Mouse (Mus musculus): ENCODE measurements around the gene Id3.
A peak's percentile ranks its signal among the peaks of the same experiment; 100 is the strongest.
"Not testable (repeated sequence)": the region's sequence is repeated elsewhere in the genome, so short reads cannot be mapped to it uniquely, and the experiment has no call there.

Gene Id3

DNA sequence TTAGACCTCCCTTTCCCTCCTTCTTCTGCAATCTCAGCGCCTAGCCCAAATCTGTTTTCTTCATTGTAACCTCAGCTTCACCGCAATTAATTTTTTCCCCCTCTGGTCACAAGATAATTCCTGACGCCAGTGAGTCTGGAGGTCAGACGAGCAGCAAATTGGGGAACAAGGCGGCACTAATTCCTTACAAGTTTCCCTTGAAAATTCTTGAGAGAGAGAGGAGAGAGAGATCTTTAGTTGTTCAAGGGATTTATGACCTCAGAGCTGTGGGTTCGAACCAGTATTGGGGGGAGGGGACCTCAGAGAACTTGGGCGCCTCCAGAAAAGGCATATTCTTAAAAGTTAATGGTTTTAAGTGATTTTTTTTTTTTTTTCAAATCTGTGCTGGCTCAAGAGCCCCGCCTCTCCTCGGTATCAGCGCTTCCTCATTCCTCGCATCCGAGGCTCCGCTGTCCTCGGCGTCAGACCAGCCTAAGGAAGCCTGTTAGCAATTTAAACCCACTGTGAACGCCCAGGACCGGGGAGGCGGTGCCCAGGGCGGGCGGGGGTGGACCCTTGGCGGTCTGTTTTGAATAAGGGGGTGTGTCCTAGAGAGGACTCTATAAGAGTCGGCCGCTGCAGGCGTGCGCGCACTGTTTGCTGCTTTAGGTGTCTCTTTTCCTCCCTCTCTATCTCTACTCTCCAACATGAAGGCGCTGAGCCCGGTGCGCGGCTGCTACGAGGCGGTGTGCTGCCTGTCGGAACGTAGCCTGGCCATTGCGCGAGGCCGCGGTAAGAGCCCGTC is at the start of gene Id3:
Gene Id3, plus strand, starts transcription at position 305 of the 784 bp plus-strand sequence.
- DNase-seq = peak; percentile 98

DNA sequence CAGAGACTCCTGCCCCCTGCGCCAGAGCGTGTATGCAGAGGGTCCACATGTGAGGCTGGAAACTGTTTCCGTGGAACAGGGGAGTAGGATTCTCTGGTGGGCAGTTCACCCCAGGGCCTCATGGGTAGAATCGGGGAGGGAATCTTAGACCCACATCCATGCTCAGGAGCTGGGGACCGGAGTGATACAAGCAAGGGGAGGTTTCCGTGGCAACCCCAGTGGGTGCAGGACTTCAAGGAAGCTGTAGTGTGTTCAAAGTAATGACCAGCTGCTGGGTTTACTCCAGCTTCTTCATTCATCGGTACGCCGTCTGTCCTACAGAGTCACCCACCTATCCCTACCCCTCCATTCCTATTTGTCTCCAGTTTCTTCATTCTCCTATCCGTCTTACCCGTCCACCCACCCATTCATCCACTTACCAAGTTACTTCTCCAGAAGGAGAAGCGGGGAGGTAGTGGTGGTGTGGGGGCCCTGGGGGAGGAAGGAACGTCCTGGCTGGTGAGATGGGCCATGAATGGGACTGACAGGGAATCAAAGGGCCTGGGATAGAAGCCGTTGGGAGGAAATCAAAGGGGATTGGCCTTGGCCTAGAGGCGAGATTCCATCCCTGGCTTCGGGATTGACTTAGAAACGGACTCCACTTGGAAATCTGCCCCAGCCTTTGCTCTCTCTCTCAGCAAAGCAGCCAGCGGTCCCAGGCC is 48.6 kb upstream of the Id3 start:
- DNase-seq = peak; percentile 69

DNA sequence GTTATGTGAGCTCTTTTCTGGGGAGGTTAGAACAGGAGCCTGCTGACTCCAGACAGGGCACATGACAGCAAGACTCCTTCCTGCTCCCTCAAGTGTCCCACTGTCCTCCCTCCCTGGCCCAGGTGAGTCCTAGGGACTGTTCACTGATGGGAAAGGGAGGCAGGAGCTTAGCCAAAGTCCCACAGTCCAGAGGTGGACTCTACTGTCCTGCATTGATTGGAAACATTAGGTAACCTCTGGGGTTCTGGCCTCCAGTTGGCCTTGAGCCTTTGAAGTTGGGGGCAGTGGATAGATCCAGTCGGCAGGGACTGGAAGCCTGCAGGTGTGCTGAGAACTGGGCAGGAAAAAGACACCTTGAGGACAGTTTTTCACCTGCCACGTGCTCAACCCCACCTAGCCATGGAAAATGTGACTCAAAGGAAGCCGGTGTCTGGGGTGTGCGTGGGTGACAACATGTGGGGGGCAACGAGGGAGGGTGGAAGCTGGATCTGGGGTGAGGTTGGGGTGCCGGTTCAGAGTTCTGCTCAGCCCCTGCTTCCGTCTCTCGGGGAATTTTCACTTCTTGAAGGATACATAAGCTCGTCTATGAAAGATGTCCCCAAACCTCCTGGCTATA is 47.7 kb upstream of the Id3 start:
- DNase-seq = no peak

DNA sequence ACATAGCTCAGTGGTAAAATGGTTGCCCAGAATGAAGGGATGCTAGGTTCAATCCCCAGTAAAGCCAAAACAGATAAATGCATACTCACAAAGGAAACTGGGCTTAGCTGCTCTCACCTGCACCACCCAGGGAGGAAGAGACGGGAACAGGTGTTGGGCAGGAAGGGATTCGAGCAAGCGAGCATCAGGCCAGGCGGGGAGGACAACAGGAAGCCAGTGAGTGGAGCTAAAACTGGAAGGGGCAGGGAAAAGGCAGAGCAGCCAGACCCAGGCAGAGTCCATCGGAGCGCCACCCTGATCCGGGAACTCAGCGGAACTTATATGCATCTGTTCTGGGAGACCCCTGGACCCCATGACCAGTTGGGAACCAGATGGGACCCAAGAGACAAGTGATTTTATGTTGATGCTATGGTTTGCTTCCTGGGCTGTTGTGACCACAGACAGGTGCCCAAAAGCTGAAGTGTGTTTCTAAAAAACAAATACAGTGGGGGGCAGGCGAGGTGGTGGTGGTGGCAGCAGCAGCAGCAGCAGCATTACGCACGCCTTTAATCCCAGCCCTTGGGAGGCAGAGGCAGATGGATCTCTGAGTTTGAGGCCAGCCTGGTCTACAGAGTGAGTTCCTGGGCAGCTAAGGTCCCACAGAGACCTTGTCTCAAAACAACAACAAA is 46.7 kb upstream of the Id3 start:
- no peak for DNase-seq

DNA sequence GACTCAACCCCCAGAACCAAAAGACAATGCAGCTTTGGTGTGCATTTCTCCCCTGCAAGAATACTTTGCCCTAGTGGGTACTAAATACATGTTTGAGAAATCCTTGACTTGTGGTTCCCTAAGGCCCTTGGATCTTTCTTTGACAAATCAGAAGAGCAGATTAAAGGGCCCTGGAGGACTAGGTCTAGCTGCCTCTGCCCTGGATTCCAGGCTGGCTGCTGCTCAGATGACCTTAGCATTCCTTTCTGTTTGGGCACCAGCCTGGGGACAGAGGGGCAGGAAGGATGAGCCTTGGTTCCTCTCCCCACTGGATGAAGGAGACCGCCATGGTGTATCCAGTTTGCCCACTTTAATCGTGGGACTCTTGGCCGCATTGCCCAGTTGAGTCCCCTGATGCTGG is 44.9 kb upstream of the Id3 start:
- no peak for DNase-seq

DNA sequence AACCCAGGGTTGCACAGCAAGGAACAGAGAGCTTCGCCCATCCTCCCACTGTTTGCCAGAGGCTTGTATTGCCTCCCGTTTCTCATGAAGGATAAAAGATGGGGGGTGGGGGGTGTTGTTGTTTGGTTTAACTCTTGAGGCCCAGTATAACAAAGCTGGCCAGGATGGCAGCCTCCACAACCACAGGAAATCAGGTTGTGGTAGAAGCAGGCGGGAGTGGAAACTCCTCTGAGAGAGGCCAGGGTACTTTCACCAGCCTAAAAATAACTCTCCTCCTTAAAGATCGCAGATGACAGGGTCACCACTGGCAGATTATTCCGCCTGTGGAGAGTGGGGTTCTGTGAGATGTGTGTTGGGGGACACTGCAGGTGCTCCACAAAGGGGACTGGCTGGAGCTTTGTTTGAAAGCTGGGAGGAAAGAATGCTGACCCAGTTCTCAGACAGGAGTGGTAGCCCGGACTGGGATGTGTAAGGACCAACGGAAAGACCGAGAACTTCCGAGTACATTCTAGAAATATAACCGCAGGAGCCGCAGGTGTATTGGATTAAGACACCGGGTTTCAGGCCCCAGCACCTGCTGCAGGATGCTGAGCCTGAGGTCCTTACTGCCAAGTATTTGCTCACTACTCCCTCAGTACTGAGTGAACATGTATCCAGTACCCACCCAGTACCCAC is 42.8 kb upstream of the Id3 start:
- no peak for DNase-seq

DNA sequence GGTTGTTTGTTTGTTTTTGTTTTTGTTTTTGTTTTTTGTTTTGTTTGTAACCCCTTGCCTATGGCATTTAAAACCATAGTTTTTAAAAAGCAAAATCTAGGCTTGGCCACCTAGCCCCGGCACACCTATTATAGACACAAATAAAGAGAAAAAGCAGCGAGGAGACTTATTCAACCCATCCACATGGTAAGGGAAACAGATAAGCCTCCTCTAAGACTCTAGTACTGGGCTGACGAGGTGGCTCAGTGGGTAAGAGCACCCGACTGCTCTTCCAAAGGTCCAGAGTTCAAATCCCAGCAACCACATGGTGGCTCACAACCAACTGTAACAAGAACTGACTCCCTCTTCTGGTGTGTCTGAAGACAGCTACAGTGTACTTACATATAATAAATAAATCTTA is 41.5 kb upstream of the Id3 start:
- DNase-seq = not testable (repeated sequence)

DNA sequence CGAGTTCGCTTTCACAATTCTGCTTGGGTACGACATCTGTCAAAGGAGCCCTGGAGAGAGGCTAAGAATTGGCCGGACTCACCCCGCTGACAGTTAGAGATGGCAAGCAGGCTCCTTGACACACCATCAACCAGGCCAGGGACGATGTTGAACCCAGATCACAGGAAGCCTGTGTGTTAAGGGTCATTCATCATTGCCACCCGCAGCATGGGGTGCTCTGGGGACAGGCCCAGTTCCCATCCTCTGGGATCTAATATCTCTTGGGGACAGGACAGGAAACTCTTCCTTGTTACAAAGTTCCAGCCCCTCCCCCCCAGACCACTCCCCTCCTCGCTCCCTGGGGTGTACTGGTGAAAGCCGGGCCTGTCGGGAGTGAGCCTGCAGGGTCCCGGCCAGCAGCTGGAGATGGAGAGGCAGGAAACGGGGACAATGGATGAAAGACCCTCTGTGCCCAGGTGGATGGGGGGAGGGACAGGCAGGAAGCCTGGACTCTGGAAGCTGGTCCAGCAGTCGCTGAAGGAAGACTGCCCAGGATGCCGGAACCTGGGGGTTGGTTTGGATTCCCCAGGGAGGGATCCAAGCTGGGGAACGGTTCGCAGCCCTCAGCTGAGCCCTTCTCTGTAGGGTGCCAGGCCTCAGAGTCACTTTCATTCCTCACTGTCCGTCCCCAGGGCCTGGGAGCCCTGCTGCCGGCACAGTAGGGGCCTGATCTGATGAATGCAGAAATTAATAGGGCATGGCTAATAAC is 38.5 kb upstream of the Id3 start:
- DNase-seq = peak; percentile 78

DNA sequence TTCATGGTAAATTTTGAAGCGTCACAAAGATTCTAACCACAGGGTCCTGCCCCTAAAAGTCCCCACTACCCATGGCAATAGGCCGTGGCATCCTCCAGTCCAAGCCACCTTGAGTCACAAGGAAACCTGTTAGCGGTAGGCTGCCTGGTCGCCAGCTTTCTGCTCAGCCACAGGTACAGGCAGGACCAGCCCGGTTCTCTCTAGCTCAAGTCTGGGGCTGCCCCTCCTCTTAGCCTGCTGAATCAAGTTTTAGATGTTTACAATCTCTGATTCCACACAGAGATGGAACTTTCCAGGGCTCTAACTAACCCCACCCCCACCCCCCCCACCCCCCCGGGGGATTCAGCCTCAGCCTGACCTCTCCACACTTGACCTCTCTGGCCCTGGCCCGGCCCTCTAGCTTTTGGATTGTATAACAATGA is 36.4 kb upstream of the Id3 start:
- peak; percentile 31 for DNase-seq

DNA sequence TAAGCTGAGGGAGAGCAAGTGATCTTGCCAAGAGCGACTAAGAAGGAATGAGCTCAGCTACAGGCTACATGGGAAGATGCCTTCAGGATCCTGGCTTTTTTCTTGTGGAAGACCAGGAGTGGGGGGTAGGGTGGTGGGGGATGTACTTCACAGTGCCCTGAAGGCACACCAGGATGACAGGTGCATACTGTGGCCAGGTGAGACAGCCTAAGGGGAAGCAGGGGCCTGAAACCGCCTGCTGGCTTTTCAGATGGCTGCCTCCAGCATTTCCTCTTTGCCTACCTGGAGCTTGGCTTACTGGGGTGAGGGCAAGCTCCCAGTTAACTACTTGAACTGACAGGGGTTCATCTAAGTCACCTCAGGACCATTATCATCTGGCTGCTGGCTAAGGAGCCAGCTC is 34.1 kb upstream of the Id3 start:
- DNase-seq = no peak

DNA sequence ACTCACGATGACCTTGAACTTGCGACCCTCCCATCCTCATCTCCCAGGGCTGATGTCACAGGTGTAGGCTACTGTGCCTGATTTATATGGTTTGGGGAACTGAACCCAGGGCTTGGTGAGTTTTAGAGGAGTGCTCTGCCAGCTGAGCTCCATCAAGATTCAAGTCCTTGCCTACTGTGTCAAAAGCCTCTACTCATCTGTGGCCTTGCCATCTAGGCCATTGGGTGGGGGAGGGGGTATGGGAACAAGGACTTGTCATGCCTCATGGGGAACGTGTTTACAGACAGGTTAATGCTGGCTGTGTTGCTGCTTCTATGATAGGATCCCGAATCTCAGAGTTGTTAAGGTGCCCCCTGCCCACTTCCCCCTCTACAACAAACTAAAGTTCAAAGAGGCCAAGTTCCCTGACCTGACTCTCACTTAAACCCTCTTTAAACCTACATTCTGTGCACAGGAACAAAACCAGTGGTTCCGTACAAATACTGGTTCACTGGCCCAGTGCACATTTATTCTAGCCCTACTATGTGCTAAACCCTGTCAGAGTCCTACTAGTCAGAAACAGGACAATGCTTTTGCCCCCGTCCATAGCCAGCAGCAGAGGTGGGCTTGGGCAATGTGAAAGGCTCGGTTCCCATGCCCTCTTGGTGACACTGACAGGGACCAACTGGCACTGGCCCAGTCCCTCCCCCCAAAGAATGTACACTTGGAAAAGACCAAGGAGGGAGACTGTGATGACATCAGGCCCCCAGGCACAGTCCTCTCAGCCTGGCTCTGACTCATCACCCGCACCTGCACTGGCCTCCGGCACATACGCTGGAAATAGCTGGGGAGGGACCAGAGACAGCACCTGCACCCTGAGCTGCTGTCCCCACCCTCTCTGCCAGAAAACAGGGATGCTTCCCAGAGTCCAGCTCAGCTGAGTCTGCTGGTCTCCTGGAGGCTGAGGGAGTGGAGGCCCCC is 33.1 kb upstream of the Id3 start:
- DNase-seq = peak; percentile 43

DNA sequence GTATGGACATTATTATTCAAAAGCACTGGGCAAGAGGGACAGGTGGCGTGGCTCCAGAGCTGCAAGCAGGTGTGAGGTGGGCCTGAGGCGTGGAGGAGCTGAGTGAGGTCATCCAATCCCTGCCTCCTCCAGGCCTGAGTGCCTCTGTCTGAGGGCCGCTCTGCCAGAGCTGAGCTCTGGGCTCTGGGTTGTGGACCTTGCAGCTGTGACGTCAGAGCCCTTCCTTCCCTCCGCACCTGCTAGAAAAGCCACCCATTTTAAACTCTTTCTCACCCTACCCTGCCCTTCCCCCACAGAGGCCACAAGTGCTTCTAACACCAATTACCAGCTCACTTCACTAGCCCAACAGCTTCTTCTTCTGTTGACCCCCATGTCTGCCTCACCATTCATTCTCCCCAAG is 31.0 kb upstream of the Id3 start:
- no peak for DNase-seq

DNA sequence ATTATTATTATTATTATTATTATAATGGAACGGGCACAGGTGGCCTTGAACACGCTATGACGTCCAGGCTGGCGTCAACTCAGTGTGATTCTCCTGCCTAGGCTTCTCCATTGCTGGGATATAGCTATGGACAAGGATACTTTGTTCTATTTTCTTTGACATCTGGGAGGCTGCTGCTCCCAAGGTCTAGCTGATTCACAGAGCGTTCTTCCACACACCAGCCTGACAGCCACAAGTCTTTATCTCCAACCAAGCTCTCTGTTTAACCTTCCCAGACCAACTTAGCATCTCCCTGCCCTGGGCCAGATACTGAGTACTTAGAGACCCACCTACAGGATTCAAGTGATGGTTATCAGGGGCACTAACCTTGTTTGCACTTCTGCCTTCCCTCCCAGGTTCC is 28.6 kb upstream of the Id3 start:
- DNase-seq = no peak

DNA sequence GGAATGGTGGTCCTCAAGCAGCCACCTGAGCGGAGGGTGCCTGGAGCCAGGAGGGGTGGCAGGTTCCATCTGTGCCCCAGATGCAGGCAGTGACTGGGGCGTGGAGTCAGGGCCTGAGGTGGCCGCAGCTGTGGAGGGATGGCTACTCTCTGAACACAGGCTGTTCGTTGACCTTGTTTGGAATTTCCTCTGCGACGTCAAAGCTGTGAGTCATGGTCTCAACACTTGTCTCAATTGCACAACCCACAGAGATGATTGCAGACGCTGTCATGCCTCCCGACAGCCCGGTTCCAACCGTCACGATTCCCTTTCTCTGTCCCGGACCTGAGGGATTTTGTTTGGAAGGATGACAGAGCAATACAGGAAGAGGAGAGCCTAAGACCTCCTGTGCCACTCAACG is 26.3 kb upstream of the Id3 start:
- DNase-seq = peak; percentile 79

DNA sequence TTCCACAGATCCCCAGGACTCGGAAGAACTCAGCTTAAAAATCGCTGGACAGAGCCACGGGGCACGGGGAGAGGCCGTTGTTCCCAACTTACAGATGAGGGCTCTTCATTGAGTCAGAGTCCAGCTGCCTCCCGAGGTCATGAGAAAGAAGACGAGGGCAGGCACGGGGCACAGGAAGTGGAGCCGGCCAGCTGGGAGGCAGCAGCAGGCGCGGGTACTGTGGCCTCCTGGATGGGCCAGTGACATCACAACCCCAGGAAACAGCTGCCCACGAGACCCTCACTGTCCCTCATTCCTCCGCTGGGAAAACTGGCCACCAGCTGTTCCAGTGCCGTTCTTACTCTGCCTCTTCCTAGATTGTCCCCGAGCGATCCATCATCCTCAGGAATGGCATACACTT is 23.3 kb upstream of the Id3 start:
- peak; percentile 65 for DNase-seq

DNA sequence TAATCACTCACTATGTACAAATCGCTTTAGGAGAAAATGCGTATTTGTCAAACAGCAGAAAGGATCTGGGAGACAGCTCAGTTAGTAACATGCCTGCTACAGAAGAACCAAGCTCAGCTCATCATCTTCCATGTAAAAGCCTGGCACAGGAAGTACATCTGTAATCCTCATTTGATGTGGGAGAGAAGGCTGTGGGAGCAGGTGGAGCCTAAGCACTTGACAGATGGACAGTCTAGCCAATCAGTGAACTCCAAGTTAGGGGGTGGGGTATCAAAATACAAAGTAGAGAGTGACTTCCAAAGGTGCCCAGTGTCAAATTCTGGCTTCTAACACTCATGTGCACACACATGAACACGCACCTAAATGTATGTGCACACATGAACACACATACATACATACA is 22.1 kb upstream of the Id3 start:
- no peak for DNase-seq

DNA sequence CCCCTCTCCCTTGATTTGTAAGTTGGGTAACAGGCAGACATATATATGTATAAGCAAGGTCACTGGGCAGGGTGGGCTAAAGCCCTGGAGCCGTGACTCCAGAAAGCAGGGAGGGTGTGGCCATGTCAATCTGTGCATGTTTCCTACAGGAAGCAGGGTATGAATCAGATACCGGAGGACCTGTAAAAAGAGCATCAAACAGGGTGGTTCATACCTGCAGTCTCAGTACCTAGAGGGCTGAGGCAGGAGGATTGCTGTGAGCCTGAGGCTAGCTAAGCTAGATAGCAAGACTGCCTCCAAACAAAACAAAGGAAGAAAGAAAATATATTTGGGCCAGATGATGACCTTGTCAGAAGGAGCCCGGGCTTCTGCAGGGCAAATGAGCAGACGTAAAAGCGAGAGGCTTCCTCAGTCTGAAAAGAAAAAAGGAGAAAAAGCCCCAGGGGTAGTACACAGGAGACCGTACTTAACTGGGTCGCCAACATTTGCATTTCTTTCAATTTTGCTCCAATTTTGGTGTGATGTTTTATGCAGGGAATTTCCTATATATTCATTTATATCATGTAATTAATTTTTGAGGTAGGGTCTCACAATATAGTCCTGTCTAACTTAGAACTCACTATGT is 21.3 kb upstream of the Id3 start:
- DNase-seq = no peak

DNA sequence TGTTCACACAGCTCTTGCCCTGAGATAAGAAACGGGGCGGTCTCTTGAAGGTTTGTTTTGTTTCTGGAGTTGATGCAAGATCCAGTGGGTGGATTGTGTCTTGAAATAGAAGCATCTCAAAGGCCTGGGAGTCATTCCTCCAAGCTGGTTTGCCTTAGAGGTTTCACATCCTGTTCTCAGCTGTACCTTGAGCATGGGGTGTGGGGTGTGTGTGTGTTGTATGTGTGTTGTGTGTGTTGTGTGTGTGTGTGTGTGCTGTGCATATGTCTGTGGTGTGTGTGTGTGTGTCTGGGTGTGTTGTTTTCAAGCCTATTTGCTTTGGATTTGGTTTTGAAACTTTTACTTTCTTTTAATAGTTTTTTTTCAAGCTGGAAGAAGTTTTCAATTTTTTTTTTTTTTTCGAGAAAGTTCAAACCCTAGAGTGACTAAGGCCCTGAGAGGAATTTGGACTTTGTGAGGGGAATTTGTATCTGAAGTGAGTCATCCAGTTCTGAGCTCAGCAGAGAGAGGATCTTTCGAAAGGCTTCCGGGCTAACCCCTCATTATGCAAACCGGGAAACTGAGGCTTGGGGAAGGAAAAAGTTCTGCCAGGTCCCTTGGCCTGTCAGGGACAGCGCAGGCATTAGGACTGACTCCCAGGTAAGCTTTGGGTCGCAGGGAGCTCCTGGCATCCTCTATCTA is 20.0 kb upstream of the Id3 start:
- no peak for DNase-seq

DNA sequence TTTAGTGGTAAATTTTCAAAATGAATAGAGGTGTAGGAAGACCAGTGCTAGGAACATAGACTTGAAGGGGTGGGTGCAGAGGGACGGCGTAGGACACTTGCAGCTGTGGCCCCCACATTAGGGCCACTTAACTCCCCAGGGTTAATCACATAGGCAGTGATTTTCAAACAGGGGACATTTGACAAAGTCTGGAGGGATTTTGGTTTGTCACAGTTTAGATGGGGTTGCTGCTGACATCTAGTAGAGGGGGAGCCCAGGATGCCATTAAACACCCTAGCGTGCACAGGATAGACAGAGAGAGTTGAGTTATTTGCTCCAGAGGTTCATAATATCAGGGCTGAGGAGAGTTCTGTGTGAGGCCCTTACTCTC is 19.5 kb upstream of the Id3 start:
- DNase-seq = no peak

DNA sequence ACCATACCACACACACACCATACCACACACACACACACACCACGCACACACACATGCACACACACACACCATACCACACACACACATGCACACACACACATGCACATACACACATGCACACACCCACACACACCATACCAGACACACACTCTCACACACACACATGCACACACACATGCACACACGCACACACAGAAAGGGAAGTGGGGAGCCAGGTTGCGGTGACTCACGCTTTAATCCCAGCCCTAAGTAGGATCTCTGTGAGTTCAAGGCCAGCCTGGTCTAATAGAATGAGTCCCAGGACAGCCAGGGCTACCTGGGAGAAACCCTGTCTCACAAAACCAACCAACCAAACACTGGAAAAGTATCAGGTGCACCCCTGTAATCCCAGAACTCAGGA is 18.7 kb upstream of the Id3 start:
- no peak for DNase-seq
